Mouse (Mus musculus) midbrain, embryonic 11.5 days (tissue): ENCODE results near the gene Ppih. TPM values are rescaled to one million over a fixed set of nuclear protein-coding genes. Genes with fewer than 3 reads are reported as not detected.
A peak's percentile ranks its signal among the peaks of the same experiment; 100 is the strongest.
"Not testable (repeated sequence)": the region's sequence is repeated elsewhere in the genome, so short reads cannot be mapped to it uniquely, and the experiment has no call there.

ENCODE experiments used
- ATAC-seq: fragments of 200-750 bp; cut with Nextera tagmentation; 2 replicates; pipeline ENCODE4 v1.8.0; 2017; ENCODE audit warnings: moderate TSS enrichment, moderate library complexity; ENCODE audit not compliant: low FRiP score
- DNase-seq: peaks from one replicate; pipeline ENCODE4 v3.0.0; 2015; ENCODE audit warnings: low spot score; ENCODE audit errors: missing footprints
- H3K27ac ChIP-seq: fragments of 300-500 bp; sonication (generic); 2 replicates; pipeline ENCODE4 v1.5.1; 2014; ENCODE audit warnings: low read depth, low read length
- H3K27me3 ChIP-seq: fragments of 300-500 bp; sonication (generic); 2 replicates; pipeline ENCODE4 v1.6.1; 2014; ENCODE audit warnings: mild to moderate bottlenecking, low read length, moderate library complexity, mixed read lengths; ENCODE audit not compliant: control insufficient read depth, insufficient read depth
- H3K36me3 ChIP-seq: fragments of 300-500 bp; sonication (generic); 2 replicates; pipeline ENCODE4 v1.6.1; 2014; ENCODE audit warnings: mild to moderate bottlenecking, low read length, moderate library complexity, mixed read lengths; ENCODE audit not compliant: control insufficient read depth, insufficient read depth
- H3K4me1 ChIP-seq: fragments of 300-500 bp; sonication (generic); 2 replicates; pipeline ENCODE4 v1.6.1; 2014; ENCODE audit warnings: low read length; ENCODE audit not compliant: control insufficient read depth, insufficient read depth
- H3K4me2 ChIP-seq: fragments of 300-500 bp; sonication (generic); 2 replicates; pipeline ENCODE4 v1.6.1; 2014; ENCODE audit warnings: mild to moderate bottlenecking, moderate library complexity
- H3K4me3 ChIP-seq: fragments of 300-500 bp; sonication (generic); 2 replicates; pipeline ENCODE4 v1.5.1; 2014; ENCODE audit warnings: low read depth, low read length
- H3K9ac ChIP-seq: fragments of 300-500 bp; sonication (generic); 2 replicates; pipeline ENCODE4 v1.6.1; 2014; ENCODE audit warnings: low read length
- H3K9me3 ChIP-seq: fragments of 300-500 bp; sonication (generic); 2 replicates; pipeline ENCODE4 v1.6.1; 2016; ENCODE audit warnings: low read length; ENCODE audit not compliant: control insufficient read depth
- WGBS: fragments of 180-500 bp; shearing (Covaris S2); extraction: QIAGEN DNeasy Blood & Tissue Kit; methylation state at CpG from one replicate; pipeline ENCODE4 v1.1.7; 2014; 5-methylcytosine and 5-hydroxymethylcytosine counted together
- polyA plus RNA-seq: library from polyadenylated mRNA; unstranded; fragments of >200 nt; fragmentation: Nextera tagmentation; extraction: Ambion mirVana; gene quantifications from 2 replicates; pipeline ENCODE4 v1.2.1, GENCODE M21; 2014

Gene Ppih
- polyA plus RNA-seq, 1 experiment from 2014 or later, result 124 TPM

DNA sequence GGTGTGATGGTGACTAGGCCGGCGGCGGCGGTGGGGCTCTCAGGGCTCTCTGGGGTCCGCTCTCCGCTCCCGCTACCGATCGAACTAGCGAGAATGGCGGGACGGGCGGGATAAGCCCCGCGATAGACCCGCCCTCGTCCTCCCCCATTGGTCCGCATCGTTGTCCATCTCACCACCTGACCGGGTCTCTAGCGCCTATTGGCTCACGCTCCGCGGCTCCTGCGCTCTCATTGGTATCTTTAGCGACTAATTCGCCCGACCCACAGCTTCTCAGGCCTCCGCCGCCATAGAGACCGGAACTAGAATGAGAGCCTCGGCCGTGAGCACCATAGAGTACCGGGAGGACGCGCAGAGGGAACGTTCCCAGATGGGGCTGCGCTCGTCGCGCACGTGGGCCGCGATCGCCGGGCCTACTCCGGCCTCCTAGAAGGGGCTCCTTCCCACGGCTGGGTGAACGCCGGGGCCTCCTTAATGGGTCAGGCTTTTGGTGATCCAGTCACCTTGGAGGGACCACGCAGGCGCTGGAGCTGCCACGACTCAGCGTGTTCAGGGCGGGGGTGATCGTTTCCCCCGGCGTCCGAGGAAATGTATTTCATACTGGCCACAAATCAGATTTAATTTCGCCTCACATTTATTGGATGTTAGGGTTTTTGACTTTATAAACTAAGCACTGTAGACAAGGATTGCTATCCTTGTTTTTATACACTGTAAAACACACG lies 25.8 kb downstream of the Ppih start, which contains the start of gene Ybx1:
TSS of gene Ybx1 (minus strand) at position 190 of the 719 bp plus-strand sequence.
- no peaks in the 10 kb centered on the region for H3K27me3 ChIP-seq
- peak within 1 kb of the TSS; percentile 89 for H3K9ac ChIP-seq
- peak within 1 kb of the TSS; percentile 84 for H3K27ac ChIP-seq
- no peaks in the 10 kb centered on the region for H3K9me3 ChIP-seq
- peak within 1 kb of the TSS; percentile 89 for H3K4me2 ChIP-seq
- peak; percentile 99 for ATAC-seq
- no peaks in the 10 kb centered on the region for H3K36me3 ChIP-seq
- H3K4me3 ChIP-seq, result peak within 1 kb of the TSS; percentile 94
- WGBS, result under 1% methylated on average over 61 of the region's 61 CpGs
- peaks cover 13% of the 10 kb centered on the region for H3K4me1 ChIP-seq
- DNase-seq, result peak; percentile 100

DNA sequence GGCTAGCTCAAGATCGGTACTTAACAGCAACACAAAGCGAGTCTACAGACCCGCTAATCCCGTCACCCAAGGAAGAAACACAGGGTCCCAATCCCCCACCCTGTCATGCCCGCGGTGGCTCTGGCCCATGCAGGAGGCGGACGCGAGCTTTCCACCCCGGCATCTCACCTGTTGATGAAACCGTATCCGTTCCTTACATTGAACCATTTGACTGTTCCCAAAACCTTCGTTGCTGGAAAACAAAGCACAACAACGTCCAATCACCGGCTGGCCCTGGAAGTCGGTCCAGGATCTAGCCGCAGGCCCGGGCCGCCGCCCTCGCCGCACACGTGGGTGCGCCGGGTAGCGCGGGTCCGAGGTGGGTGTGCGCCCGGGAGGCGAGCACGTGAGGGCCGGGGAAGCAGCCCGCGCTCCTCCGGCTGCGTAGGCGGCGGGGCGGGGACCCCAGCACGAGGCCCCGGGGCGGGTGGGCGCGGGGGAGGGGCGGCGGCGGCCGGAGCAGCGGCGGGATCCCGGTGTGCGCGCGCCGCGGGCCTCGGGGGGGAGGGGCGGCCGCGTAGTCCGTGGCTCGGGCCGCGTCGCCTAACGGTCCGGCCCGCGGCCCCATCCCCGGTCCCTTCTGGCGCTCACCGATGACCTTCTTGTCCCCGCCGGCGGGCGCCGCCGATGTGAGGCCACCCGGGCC lies 26.6 kb downstream of the Ppih start:
- Histone ChIP-seq H3K9ac (peak overlapping the region; percentile 89), H3K4me3 (peak overlapping the region; percentile 94), H3K36me3 (0 out of 2 replicates have a peak, but pooled peaks cover 2% of the 10 kb centered on the region), H3K4me2 (peak overlapping the region; percentile 89), H3K9me3 (no peaks in the 10 kb centered on the region), H3K4me1 (peaks cover 13% of the 10 kb centered on the region), H3K27me3 (no peaks in the 10 kb centered on the region), H3K27ac (peak overlapping the region; percentile 84)
- ATAC-seq (peak; percentile 58), DNase-seq (peak; percentile 93)
- 1% methylated on average over 69 of the region's 80 CpGs for WGBS

DNA sequence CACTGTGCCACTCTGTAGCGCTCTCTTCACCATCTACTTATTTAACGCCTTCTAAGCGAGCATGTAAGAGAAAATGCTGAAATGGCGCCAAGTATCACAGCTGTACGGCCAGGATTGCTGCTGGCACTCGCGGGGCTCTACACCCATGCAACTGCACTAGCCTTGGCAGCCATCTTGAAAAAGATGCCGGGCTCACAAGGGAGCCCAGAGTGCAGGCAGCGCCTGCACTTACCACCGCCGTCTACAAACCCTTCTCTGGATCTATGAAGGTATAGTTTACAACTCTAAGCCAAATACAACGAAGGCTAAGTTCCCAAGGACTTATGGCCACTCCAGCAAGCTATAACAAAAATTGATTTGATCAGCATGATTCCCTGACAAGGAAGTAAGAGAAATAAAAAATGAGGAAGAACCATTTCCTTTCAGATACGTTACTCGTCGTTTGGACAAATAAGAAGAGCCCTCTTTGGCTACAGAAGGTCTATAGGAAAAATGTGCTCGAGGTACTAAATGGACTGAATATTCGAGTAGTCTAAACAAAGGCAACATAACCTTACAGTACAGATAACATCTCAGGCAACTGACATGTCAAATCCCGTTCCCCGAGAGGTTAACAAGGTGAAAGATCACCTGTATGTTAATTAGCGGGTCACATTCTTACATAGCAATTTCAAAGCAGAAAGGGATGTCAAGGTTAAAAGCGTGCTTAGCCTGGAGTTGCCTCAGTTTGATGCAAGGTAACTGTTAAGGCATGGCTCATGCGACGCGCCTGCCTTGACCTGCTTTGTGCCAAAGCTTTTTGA lies 27.4 kb downstream of the Ppih start:
- H3K4me1 ChIP-seq, result peaks cover 13% of the 10 kb centered on the region
- peak; percentile 92 for DNase-seq
- H3K9me3 ChIP-seq, result no peaks in the 10 kb centered on the region
- peak overlapping the region; percentile 89 for H3K4me2 ChIP-seq
- WGBS, result 3% methylated on average over 24 of the region's 24 CpGs
- no peak for ATAC-seq
- H3K4me3 ChIP-seq, result peak overlapping the region; percentile 94
- H3K27ac ChIP-seq, result no peak overlapping the region
- H3K9ac ChIP-seq, result peak overlapping the region; percentile 89
- H3K27me3 ChIP-seq, result no peaks in the 10 kb centered on the region
- 0 out of 2 replicates have a peak, but pooled peaks cover 3% of the 10 kb centered on the region for H3K36me3 ChIP-seq

DNA sequence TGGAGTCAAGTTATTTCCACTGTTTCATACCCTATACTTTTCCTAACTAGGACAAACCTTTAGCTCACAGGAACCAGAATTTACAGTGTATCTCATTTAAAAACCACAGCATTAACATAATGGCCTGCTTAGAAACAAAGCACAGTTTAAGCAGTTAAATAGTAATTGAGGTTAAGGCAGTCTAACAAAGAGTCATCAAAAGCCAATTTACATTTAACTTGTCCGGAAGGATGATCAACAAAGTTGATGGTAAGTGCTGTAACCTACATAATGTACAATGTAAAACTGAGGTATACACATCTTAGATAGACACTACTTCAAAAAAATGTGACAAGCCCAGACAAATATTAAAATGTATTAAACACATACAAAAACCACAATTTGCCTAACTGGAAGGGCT lies 28.4 kb downstream of the Ppih start:
- peaks cover 15% of the 10 kb centered on the region for H3K4me1 ChIP-seq
- no peaks in the 10 kb centered on the region for H3K27me3 ChIP-seq
- peak overlapping the region; percentile 94 for H3K4me3 ChIP-seq
- no peak for DNase-seq
- 96% methylated on average over 1 of the region's 1 CpGs for WGBS
- H3K27ac ChIP-seq, result no peak overlapping the region
- no peaks in the 10 kb centered on the region for H3K9me3 ChIP-seq
- H3K4me2 ChIP-seq, result peak overlapping the region; percentile 89
- no peak for ATAC-seq
- H3K36me3 ChIP-seq, result 0 out of 2 replicates have a peak, but pooled peaks cover 3% of the 10 kb centered on the region
- H3K9ac ChIP-seq, result peak overlapping the region; percentile 89; the same call in 1 of the 2 replicates

DNA sequence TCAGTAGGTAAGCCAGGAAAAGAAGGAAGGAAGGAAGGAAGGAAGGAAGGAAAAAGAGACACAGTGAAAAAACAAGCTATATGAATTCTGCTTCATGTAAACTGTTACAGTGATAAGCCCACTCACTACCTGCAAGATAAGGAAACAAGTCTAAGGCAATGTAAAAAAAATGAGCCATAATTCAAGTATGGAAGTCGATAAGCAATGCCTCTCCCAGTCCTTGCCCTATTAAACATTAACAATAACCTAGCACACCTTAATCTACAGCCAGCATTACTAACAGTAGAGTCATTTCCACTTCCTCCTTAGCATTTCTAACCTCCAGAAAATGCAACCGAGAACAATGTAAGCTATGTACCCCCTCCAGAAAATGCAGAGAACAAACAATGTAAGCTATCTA lies 35.0 kb downstream of the Ppih start:
- Histone ChIP-seq H3K4me2 (no peak overlapping the region), H3K9me3 (no peaks in the 10 kb centered on the region), H3K9ac (no peak overlapping the region), H3K4me1 (0 out of 2 replicates have a peak, but pooled peaks cover 2% of the 10 kb centered on the region), H3K27me3 (no peaks in the 10 kb centered on the region), H3K36me3 (peaks cover 30% of the 10 kb centered on the region), H3K27ac (no peak overlapping the region), H3K4me3 (no peak overlapping the region)
- WGBS, result 88% methylated on average over 2 of the region's 2 CpGs
- ATAC-seq (no peak), DNase-seq (no peak)

DNA sequence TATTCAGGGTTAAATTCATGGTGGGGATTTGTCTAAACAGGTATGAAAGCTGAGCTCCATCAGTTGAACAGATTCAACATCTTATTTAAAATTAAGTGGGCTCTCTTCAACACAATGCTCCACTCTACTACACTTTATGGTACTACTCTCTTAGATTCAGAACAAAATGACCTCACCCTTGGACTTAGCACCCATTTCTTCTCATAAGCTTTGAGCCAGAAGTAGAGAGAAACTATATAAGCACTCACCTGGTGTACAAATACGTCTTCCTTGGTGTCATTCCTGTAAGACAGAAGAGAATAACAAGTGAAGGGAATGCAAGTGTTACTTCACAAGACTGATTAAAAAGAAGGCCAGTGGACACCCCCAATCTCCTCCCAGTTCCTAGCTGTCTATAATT lies 35.5 kb downstream of the Ppih start:
- DNase-seq, result no peak
- H3K36me3 ChIP-seq, result peaks cover 30% of the 10 kb centered on the region

DNA sequence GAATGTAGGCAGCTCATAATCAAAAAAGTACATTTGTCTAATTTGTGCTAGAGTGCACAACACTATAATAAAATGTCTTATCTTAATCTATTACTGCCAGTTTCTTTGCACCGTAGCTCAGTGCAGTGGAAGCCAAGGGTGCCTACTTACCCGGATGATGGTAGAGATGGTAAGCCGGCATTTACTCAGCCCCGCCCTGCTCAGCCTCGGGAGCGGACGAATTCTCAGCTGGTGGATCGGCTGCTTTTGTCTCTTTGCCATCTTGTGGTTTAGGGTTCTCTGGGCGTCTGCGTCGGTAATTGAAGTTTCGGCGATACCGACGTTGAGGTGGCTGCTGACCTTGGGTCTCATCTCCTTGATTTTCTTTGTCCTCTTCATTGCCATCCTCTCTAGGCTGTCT lies 41.6 kb downstream of the Ppih start:
- not testable (repeated sequence) for H3K9ac ChIP-seq
- WGBS, result 93% methylated on average over 15 of the region's 15 CpGs

More for the DNA sequence above, 35.5 kb downstream of the Ppih start:
- no peaks in the 10 kb centered on the region for H3K27me3 ChIP-seq
- H3K9ac ChIP-seq, result no peak overlapping the region
- 88% methylated on average over 1 of the region's 1 CpGs for WGBS
- no peak overlapping the region for H3K27ac ChIP-seq
- ATAC-seq, result no peak
- H3K4me1 ChIP-seq, result 0 out of 2 replicates have a peak, but pooled peaks cover 2% of the 10 kb centered on the region
- H3K4me3 ChIP-seq, result no peak overlapping the region
- H3K9me3 ChIP-seq, result no peaks in the 10 kb centered on the region
- H3K4me2 ChIP-seq, result no peak overlapping the region

DNA sequence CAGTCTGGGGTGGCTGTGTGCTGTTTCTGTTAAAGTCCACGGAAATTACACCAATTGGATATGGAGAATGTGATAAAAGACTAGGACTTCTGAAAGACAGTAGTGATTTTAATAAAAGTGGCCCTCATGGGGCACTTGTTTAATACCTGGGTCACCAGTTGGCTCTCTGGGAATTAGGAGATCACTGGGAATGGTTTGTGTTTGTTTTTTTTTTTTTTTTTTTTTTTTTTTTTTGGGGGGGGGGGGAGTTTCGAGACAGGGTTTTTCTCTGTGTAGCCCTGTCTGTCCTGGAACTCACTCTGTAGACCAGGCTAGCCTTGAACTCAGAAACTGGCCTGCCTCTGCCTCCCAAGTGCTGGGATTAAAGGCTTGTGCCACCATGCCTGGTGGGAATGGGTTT lies 44.6 kb downstream of the Ppih start:
- ATAC-seq (no peak), DNase-seq (no peak)
- Histone ChIP-seq H3K4me3 (no peak overlapping the region), H3K4me2 (no peak overlapping the region), H3K9me3 (no peaks in the 10 kb centered on the region), H3K27me3 (no peaks in the 10 kb centered on the region), H3K4me1 (no peaks in the 10 kb centered on the region), H3K36me3 (peaks cover 42% of the 10 kb centered on the region), H3K27ac (no peak overlapping the region), H3K9ac (no peak overlapping the region)
- 88% methylated on average over 2 of the region's 2 CpGs for WGBS

More for the DNA sequence above, 41.6 kb downstream of the Ppih start:
- H3K4me1 ChIP-seq, H3K4me3 ChIP-seq, H3K9me3 ChIP-seq, H3K27me3 ChIP-seq, H3K27ac ChIP-seq, H3K4me2 ChIP-seq, ATAC-seq, DNase-seq: not testable (repeated sequence)
- H3K36me3 ChIP-seq, result peaks cover 41% of the 10 kb centered on the region
